Mouse (Mus musculus): ENCODE data around the gene Adam17.

Adam17 gene

GRCm38 (mm10) chr12:21362686-21363085 lies 10.7 kb downstream of the Adam17 start:
- in situ Hi-C loops (cut with MboI, MseI), result no loop called here

- in situ Hi-C loops (cut with MboI, MseI), result no loop called here
Observed at GRCm38 (mm10) chr12:21353681-21354080, 19.8 kb downstream of the Adam17 start.

- in situ Hi-C loops (cut with MboI, MseI), result no loop called here
Observed at GRCm38 (mm10) chr12:21350113-21350876, 23.1 kb downstream of the Adam17 start.

- in situ Hi-C loops (cut with MboI, MseI), result no loop called here
Observed at GRCm38 (mm10) chr12:21346972-21347371, 26.5 kb downstream of the Adam17 start.

- in situ Hi-C loops (cut with MboI, MseI), result no loop called here
Observed at GRCm38 (mm10) chr12:21340674-21341073, 32.8 kb downstream of the Adam17 start.

GRCm38 (mm10) chr12:21337171-21337570 lies 36.3 kb downstream of the Adam17 start:
- in situ Hi-C loops (cut with MboI, MseI), result no loop called here

GRCm38 (mm10) chr12:21335869-21336268 lies 37.6 kb downstream of the Adam17 start:
- in situ Hi-C loops (cut with MboI, MseI), result no loop called here

GRCm38 (mm10) chr12:21333766-21334165 lies 39.7 kb downstream of the Adam17 start:
- in situ Hi-C loops (cut with MboI, MseI), result no loop called here

- in situ Hi-C loops (cut with MboI, MseI), result no loop called here
Observed at GRCm38 (mm10) chr12:21333021-21333420, 40.4 kb downstream of the Adam17 start.

- in situ Hi-C loops (cut with MboI, MseI), result no loop called here
Observed at GRCm38 (mm10) chr12:21331711-21332110, 41.7 kb downstream of the Adam17 start.

GRCm38 (mm10) chr12:21330961-21331576 lies 42.4 kb downstream of the Adam17 start:
- in situ Hi-C loops (cut with MboI, MseI), result no loop called here

GRCm38 (mm10) chr12:21329661-21330400 lies 43.6 kb downstream of the Adam17 start:
- in situ Hi-C loops (cut with MboI, MseI), result loop anchor here in 1 of 2 experiments (5.0 kb wide), 1 partner anchor 72 kb away; no protein-coding TSS in a partner anchor

- in situ Hi-C loops (cut with MboI, MseI), result loop anchor here in 1 of 2 experiments (5.0 kb wide), 1 partner anchor 76 kb away; no protein-coding TSS in a partner anchor
Observed at GRCm38 (mm10) chr12:21326325-21326724, 47.1 kb downstream of the Adam17 start.

GRCm38 (mm10) chr12:21325266-21325665 lies 48.2 kb downstream of the Adam17 start:
- in situ Hi-C loops (cut with MboI, MseI), result loop anchor here in 1 of 2 experiments (5.0 kb wide), 1 partner anchor 77 kb away; no protein-coding TSS in a partner anchor

- in situ Hi-C loops (cut with MboI, MseI), result no loop called here
Observed at GRCm38 (mm10) chr12:21324101-21324500, 49.3 kb downstream of the Adam17 start.

- in situ Hi-C loops (cut with MboI, MseI), result no loop called here
Observed at GRCm38 (mm10) chr12:21322856-21323255, 50.6 kb downstream of the Adam17 start.

GRCm38 (mm10) chr12:21322296-21322695 lies 51.1 kb downstream of the Adam17 start:
- in situ Hi-C loops (cut with MboI, MseI), result no loop called here

GRCm38 (mm10) chr12:21321170-21321569 lies 52.3 kb downstream of the Adam17 start:
- in situ Hi-C loops (cut with MboI, MseI), result no loop called here

GRCm38 (mm10) chr12:21320317-21320716 lies 53.1 kb downstream of the Adam17 start:
- in situ Hi-C loops (cut with MboI, MseI), result no loop called here

GRCm38 (mm10) chr12:21318143-21318895 lies 55.1 kb downstream of the Adam17 start:
- in situ Hi-C loops (cut with MboI, MseI), result loop anchor here in 1 of 2 experiments (5.0 kb wide), 1 partner anchor 59 kb away; no protein-coding TSS in a partner anchor

- in situ Hi-C loops (cut with MboI, MseI), result loop anchor here in 1 of 2 experiments (5.0 kb wide), 1 partner anchor 60 kb away; no protein-coding TSS in a partner anchor
Observed at GRCm38 (mm10) chr12:21316869-21317265, 56.6 kb downstream of the Adam17 start.
